Mouse (Mus musculus) lung, embryonic 14.5 days (tissue): Measurements from ENCODE around the gene Tgfbr2. TPM values are rescaled to one million over a fixed set of nuclear protein-coding genes. Genes with fewer than 3 reads are reported as not detected.

Source experiments
- ATAC-seq: fragments of 200-750 bp; cut with Nextera tagmentation; 2 replicates; pipeline ENCODE4 v1.8.0; 2017; ENCODE audit warnings: mild to moderate bottlenecking, moderate TSS enrichment, moderate library complexity; ENCODE audit not compliant: insufficient read depth
- DNase-seq: peaks from one replicate; pipeline ENCODE4 v3.0.0-alpha.2; 2015
- H3K27ac ChIP-seq: fragments of 300-500 bp; sonication (generic); 2 replicates; pipeline ENCODE4 v1.5.1; 2014; ENCODE audit warnings: low read depth, mild to moderate bottlenecking, moderate library complexity
- H3K27me3 ChIP-seq: fragments of 300-500 bp; sonication (generic); 2 replicates; pipeline ENCODE4 v1.6.1; 2014; ENCODE audit warnings: low read length, control low read depth; ENCODE audit not compliant: insufficient read depth
- H3K36me3 ChIP-seq: fragments of 300-500 bp; sonication (generic); 2 replicates; pipeline ENCODE4 v1.6.1; 2014; ENCODE audit warnings: control low read depth; ENCODE audit not compliant: insufficient read depth
- H3K4me1 ChIP-seq: fragments of 300-500 bp; sonication (generic); 2 replicates; pipeline ENCODE4 v1.6.1; 2014; ENCODE audit warnings: antibody characterized with exemption, control low read depth; ENCODE audit not compliant: insufficient read depth
- H3K4me2 ChIP-seq: fragments of 300-500 bp; sonication (generic); 2 replicates; pipeline ENCODE4 v1.6.1; 2014; ENCODE audit warnings: mild to moderate bottlenecking
- H3K4me3 ChIP-seq: fragments of 300-500 bp; sonication (generic); 2 replicates; pipeline ENCODE4 v1.5.1; 2014; ENCODE audit warnings: low read depth, low read length
- H3K9ac ChIP-seq: fragments of 300-500 bp; sonication (generic); 2 replicates; pipeline ENCODE4 v1.6.1; 2014
- H3K9me3 ChIP-seq: fragments of 300-500 bp; sonication (generic); 2 replicates; pipeline ENCODE4 v1.6.1; 2016; ENCODE audit warnings: low read depth, low read length, control low read depth
- CTCF ChIP-seq: IDR thresholded peaks from 2 replicates; pipeline ENCODE4 v1.5.1; 2016; ENCODE audit warnings: antibody characterized with exemption, low read depth
- WGBS: fragments of 180-500 bp; shearing (Covaris S2); extraction: QIAGEN DNeasy Blood & Tissue Kit; methylation state at CpG from one replicate; pipeline ENCODE4 v1.1.7; 2014; 5-methylcytosine and 5-hydroxymethylcytosine counted together
- polyA plus RNA-seq: library from polyadenylated mRNA; unstranded; fragments of >200 nt; fragmentation: Nextera tagmentation; extraction: Ambion mirVana; gene quantifications from 2 replicates; pipeline ENCODE4 v1.2.1, GENCODE M21; 2014

Tgfbr2 gene
- polyA plus RNA-seq, 1 experiment from 2014 or later, result 51.3 TPM

- Histone ChIP-seq H3K27ac (peak overlapping the region; percentile 50; the same call in 1 of the 2 replicates), H3K4me1 (peaks cover 11% of the 10 kb centered on the region; the same call in 1 of the 2 replicates), H3K27me3 (no peaks in the 10 kb centered on the region), H3K36me3 (peaks cover 56% of the 10 kb centered on the region), H3K9ac (no peak overlapping the region), H3K4me2 (no peak overlapping the region), H3K4me3 (no peak overlapping the region), H3K9me3 (no peaks in the 10 kb centered on the region)
- ATAC-seq (no peak), DNase-seq (no peak)
- WGBS, result 71% methylated on average over 8 of the region's 8 CpGs
- no peak for TF ChIP-seq CTCF
Measured at GRCm38 (mm10) chr9:116118332-116118872, 56.8 kb downstream of the Tgfbr2 start.

- Histone ChIP-seq H3K27me3 (no peaks in the 10 kb centered on the region), H3K27ac (no peak overlapping the region), H3K4me2 (no peak overlapping the region), H3K36me3 (peaks cover 62% of the 10 kb centered on the region), H3K4me1 (no peaks in the 10 kb centered on the region), H3K9ac (no peak overlapping the region), H3K4me3 (no peak overlapping the region), H3K9me3 (no peaks in the 10 kb centered on the region)
- DNase-seq, result no peak
- 89% methylated on average over 7 of the region's 7 CpGs for WGBS
- ATAC-seq, result no peak
- TF ChIP-seq CTCF, result no peak
Measured at GRCm38 (mm10) chr9:116115875-116116274, 59.3 kb downstream of the Tgfbr2 start.

DNA sequence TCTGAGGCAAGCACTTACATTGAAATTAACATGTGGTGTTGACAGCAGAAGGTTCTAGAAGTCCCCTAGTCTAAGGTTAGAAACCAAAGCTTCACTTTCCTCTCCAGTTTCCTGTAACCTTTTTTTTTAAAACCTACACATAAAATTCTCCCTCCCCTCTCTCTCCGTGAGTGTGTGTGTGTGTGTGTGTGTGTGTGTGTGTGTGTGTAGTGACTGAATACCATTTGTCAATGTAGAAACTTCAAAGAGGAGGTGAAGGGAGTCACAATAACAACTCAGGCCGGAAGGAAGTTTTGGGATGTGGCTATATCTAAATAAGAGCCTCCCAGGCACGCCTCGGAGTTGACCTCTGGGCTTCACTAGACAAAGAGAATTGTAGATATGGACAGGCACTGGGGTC lies 60.8 kb downstream of the Tgfbr2 start:
- Histone ChIP-seq H3K9ac (no peak overlapping the region), H3K9me3 (no peaks in the 10 kb centered on the region), H3K27ac (no peak overlapping the region; the same call in 1 of the 2 replicates), H3K4me3 (no peak overlapping the region), H3K4me2 (no peak overlapping the region), H3K27me3 (no peaks in the 10 kb centered on the region), H3K36me3 (peaks cover 65% of the 10 kb centered on the region), H3K4me1 (no peaks in the 10 kb centered on the region)
- DNase-seq (peak; percentile 77), ATAC-seq (no peak)
- TF ChIP-seq CTCF, result no peak
- WGBS, result 28% methylated on average over 4 of the region's 4 CpGs

- Histone ChIP-seq H3K27ac (no peak overlapping the region), H3K4me2 (no peak overlapping the region), H3K9ac (no peak overlapping the region), H3K36me3 (peaks cover 70% of the 10 kb centered on the region), H3K4me1 (no peaks in the 10 kb centered on the region), H3K4me3 (no peak overlapping the region), H3K9me3 (no peaks in the 10 kb centered on the region), H3K27me3 (no peaks in the 10 kb centered on the region)
- no peak for TF ChIP-seq CTCF
- no peak for DNase-seq
- WGBS, result 74% methylated on average over 9 of the region's 9 CpGs
- no peak; the same call in 1 of the 2 replicates for ATAC-seq
Measured at GRCm38 (mm10) chr9:116111149-116111970, 63.8 kb downstream of the Tgfbr2 start.

DNA sequence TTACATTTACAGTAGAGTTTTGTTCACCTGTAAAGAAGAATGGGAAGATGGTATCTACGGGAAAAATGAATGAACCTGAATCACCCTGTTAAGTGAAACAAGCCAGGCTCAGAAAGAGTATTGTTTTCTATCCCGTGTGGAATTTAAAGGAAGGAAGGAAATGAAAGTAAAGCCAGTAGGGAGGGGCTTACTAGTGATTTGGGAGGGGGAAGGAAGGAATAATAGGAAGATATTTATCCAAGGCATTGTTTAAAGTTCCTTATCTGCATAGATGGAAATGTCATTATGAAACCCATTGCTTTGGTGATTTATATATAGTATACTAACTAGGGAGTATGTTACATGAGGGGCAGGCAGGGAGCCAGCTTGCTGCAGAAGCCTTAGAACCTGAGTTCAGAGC lies 66.4 kb downstream of the Tgfbr2 start:
- no peaks in the 10 kb centered on the region for H3K4me1 ChIP-seq
- ATAC-seq, result no peak
- 72% methylated on average over 2 of the region's 2 CpGs for WGBS
- peaks cover 87% of the 10 kb centered on the region for H3K36me3 ChIP-seq
- H3K4me3 ChIP-seq, result no peak overlapping the region
- no peak overlapping the region for H3K4me2 ChIP-seq
- H3K27me3 ChIP-seq, result no peaks in the 10 kb centered on the region
- no peak overlapping the region for H3K9ac ChIP-seq
- no peak for TF ChIP-seq CTCF
- H3K9me3 ChIP-seq, result no peaks in the 10 kb centered on the region
- DNase-seq, result no peak
- no peak overlapping the region for H3K27ac ChIP-seq

GRCm38 (mm10) chr9:116104770-116105169 lies 70.4 kb downstream of the Tgfbr2 start:
- no peak overlapping the region for H3K27ac ChIP-seq
- H3K36me3 ChIP-seq, result peaks cover 94% of the 10 kb centered on the region
- 88% methylated on average over 17 of the region's 17 CpGs for WGBS
- ATAC-seq, result no peak
- H3K4me1 ChIP-seq, result peaks cover 5% of the 10 kb centered on the region; the same call in 1 of the 2 replicates
- no peak overlapping the region for H3K4me3 ChIP-seq
- H3K9me3 ChIP-seq, result no peaks in the 10 kb centered on the region
- DNase-seq, result no peak
- no peaks in the 10 kb centered on the region for H3K27me3 ChIP-seq
- no peak for TF ChIP-seq CTCF
- H3K4me2 ChIP-seq, result no peak overlapping the region
- no peak overlapping the region for H3K9ac ChIP-seq

- no peak for TF ChIP-seq CTCF
- ATAC-seq (no peak), DNase-seq (no peak)
- peaks cover 16% of the 10 kb centered on the region for H3K4me1 ChIP-seq
- no peak overlapping the region for H3K4me3 ChIP-seq
- peaks cover 79% of the 10 kb centered on the region for H3K36me3 ChIP-seq
- 0 out of 2 replicates have a peak overlapping the region, but pooled peaks have one; percentile 0 for H3K27ac ChIP-seq
- H3K27me3 ChIP-seq, result no peaks in the 10 kb centered on the region
- no peak overlapping the region for H3K4me2 ChIP-seq
- no peaks in the 10 kb centered on the region for H3K9me3 ChIP-seq
- 54% methylated on average over 11 of the region's 11 CpGs for WGBS
- no peak overlapping the region for H3K9ac ChIP-seq
Measured at GRCm38 (mm10) chr9:116101842-116102241, 73.3 kb downstream of the Tgfbr2 start.
